Mouse (Mus musculus): ENCODE results near the gene Zc3h15. TPM values are rescaled to one million over a fixed set of nuclear protein-coding genes. Genes with fewer than 3 reads are reported as not detected.

Gene Zc3h15
- total RNA-seq, 1 experiment from 2014 or later: 102 TPM

Other genes with a start within 250 kb of the Zc3h15 start
- 107 and 124 TPM in 2 replicates for gene Itgav, start 80.0 kb downstream of the Zc3h15 start, total RNA-seq (2021)
- 3.9 and 5.7 TPM in 2 replicates for gene Fam171b, start 168.2 kb downstream of the Zc3h15 start, total RNA-seq (2021)

Measured in adrenal gland, postnatal 25 days (tissue).